Mouse (Mus musculus): ENCODE results near the gene Maml3. TPM values are rescaled to one million over a fixed set of nuclear protein-coding genes. Genes with fewer than 3 reads are reported as not detected.

Maml3 gene
- polyA plus RNA-seq, 1 experiment from 2014 or later, result 6.5 TPM

- WGBS, result 70% methylated on average over 9 of the region's 9 CpGs
- Histone ChIP-seq H3K36me3 (ENCODE audit: control insufficient read depth, insufficient read depth, low read length) (no peaks in the 10 kb centered on the region), H3K4me3 (ENCODE audit: low read depth, low read length) (no peak overlapping the region), H3K4me2 (ENCODE audit: low read length) (no peak overlapping the region), H3K4me1 (replicated peaks; ENCODE audit: control insufficient read depth, insufficient read depth, low read length) (peaks cover 16% of the 10 kb centered on the region), H3K27me3 (replicated peaks; ENCODE audit: control insufficient read depth, insufficient read depth, low read length) (no peaks in the 10 kb centered on the region), H3K9ac (ENCODE audit: low read length) (no peak overlapping the region), H3K9me3 (ENCODE audit: control insufficient read depth, low read length) (no peaks in the 10 kb centered on the region), H3K27ac (ENCODE audit: low read depth) (no peak overlapping the region)
- no peak for ATAC-seq (replicated peaks; ENCODE audit: low FRiP score, low TSS enrichment, low read depth)
- DNase-seq (ENCODE audit: low spot score), result no peak
Observed at GRCm38 (mm10) chr3:52011032-52011710, 93.7 kb downstream of the Maml3 start.

- Histone ChIP-seq H3K4me3 (ENCODE audit: low read depth, low read length) (no peak overlapping the region), H3K4me2 (ENCODE audit: low read length) (no peak overlapping the region), H3K9me3 (ENCODE audit: control insufficient read depth, low read length) (no peaks in the 10 kb centered on the region), H3K27ac (ENCODE audit: low read depth) (no peak overlapping the region), H3K36me3 (ENCODE audit: control insufficient read depth, insufficient read depth, low read length) (no peaks in the 10 kb centered on the region), H3K4me1 (replicated peaks; ENCODE audit: control insufficient read depth, insufficient read depth, low read length) (peaks cover 16% of the 10 kb centered on the region), H3K27me3 (replicated peaks; ENCODE audit: control insufficient read depth, insufficient read depth, low read length) (no peaks in the 10 kb centered on the region), H3K9ac (ENCODE audit: low read length) (no peak overlapping the region)
- WGBS, result 27% methylated on average over 6 of the region's 6 CpGs
- DNase-seq (ENCODE audit: low spot score) (no peak), ATAC-seq (replicated peaks; ENCODE audit: low FRiP score, low TSS enrichment, low read depth) (0 out of 2 replicates have a peak, but pooled peaks have one; percentile 28)
Observed at GRCm38 (mm10) chr3:52009321-52009720, 95.6 kb downstream of the Maml3 start.

- Histone ChIP-seq H3K36me3 (ENCODE audit: control insufficient read depth, insufficient read depth, low read length) (no peaks in the 10 kb centered on the region), H3K9me3 (ENCODE audit: control insufficient read depth, low read length) (no peaks in the 10 kb centered on the region), H3K27ac (ENCODE audit: low read depth) (peak overlapping the region; percentile 30), H3K4me3 (ENCODE audit: low read depth, low read length) (peak overlapping the region; percentile 36), H3K4me2 (ENCODE audit: low read length) (peak overlapping the region; percentile 61), H3K9ac (ENCODE audit: low read length) (peak overlapping the region; percentile 29; the same call in 1 of the 2 replicates), H3K27me3 (replicated peaks; ENCODE audit: control insufficient read depth, insufficient read depth, low read length) (no peaks in the 10 kb centered on the region), H3K4me1 (replicated peaks; ENCODE audit: control insufficient read depth, insufficient read depth, low read length) (peaks cover 16% of the 10 kb centered on the region)
- ATAC-seq (replicated peaks; ENCODE audit: low FRiP score, low TSS enrichment, low read depth) (peak; percentile 70), DNase-seq (ENCODE audit: low spot score) (peak; percentile 81)
- under 1% methylated on average over 18 of the region's 21 CpGs for WGBS
Observed at GRCm38 (mm10) chr3:52007602-52008252, 97.1 kb downstream of the Maml3 start.

- H3K4me3 ChIP-seq (ENCODE audit: low read depth, low read length), result no peak overlapping the region; the same call in 1 of the 2 replicates
- peaks cover 16% of the 10 kb centered on the region for H3K4me1 ChIP-seq (replicated peaks; ENCODE audit: control insufficient read depth, insufficient read depth, low read length)
- H3K9ac ChIP-seq (ENCODE audit: low read length), result no peak overlapping the region
- no peaks in the 10 kb centered on the region for H3K27me3 ChIP-seq (replicated peaks; ENCODE audit: control insufficient read depth, insufficient read depth, low read length)
- WGBS, result 45% methylated on average over 9 of the region's 9 CpGs
- H3K36me3 ChIP-seq (ENCODE audit: control insufficient read depth, insufficient read depth, low read length), result no peaks in the 10 kb centered on the region
- DNase-seq (ENCODE audit: low spot score) (no peak), ATAC-seq (replicated peaks; ENCODE audit: low FRiP score, low TSS enrichment, low read depth) (no peak)
- no peaks in the 10 kb centered on the region for H3K9me3 ChIP-seq (ENCODE audit: control insufficient read depth, low read length)
- H3K27ac ChIP-seq (ENCODE audit: low read depth), result peak overlapping the region; percentile 30; the same call in 1 of the 2 replicates
- H3K4me2 ChIP-seq (ENCODE audit: low read length), result peak overlapping the region; percentile 61
Observed at GRCm38 (mm10) chr3:52006721-52007330, 98.0 kb downstream of the Maml3 start.

GRCm38 (mm10) chr3:52003663-52004062, 101.2 kb downstream of the Maml3 start:
- Histone ChIP-seq H3K4me1 (replicated peaks; ENCODE audit: control insufficient read depth, insufficient read depth, low read length) (peaks cover 19% of the 10 kb centered on the region), H3K36me3 (ENCODE audit: control insufficient read depth, insufficient read depth, low read length) (no peaks in the 10 kb centered on the region), H3K27me3 (replicated peaks; ENCODE audit: control insufficient read depth, insufficient read depth, low read length) (no peaks in the 10 kb centered on the region), H3K27ac (ENCODE audit: low read depth) (no peak overlapping the region), H3K4me2 (ENCODE audit: low read length) (no peak overlapping the region), H3K9ac (ENCODE audit: low read length) (no peak overlapping the region), H3K4me3 (ENCODE audit: low read depth, low read length) (no peak overlapping the region), H3K9me3 (ENCODE audit: control insufficient read depth, low read length) (no peaks in the 10 kb centered on the region)
- ATAC-seq (replicated peaks; ENCODE audit: low FRiP score, low TSS enrichment, low read depth), result no peak
- WGBS, result 69% methylated on average over 6 of the region's 6 CpGs
- DNase-seq (ENCODE audit: low spot score), result no peak

GRCm38 (mm10) chr3:52001518-52001895, 103.4 kb downstream of the Maml3 start:
- H3K9ac ChIP-seq (ENCODE audit: low read length), result no peak overlapping the region
- H3K4me1 ChIP-seq (replicated peaks; ENCODE audit: control insufficient read depth, insufficient read depth, low read length), result peaks cover 6% of the 10 kb centered on the region
- H3K27me3 ChIP-seq (replicated peaks; ENCODE audit: control insufficient read depth, insufficient read depth, low read length), result no peaks in the 10 kb centered on the region
- ATAC-seq (replicated peaks; ENCODE audit: low FRiP score, low TSS enrichment, low read depth), result no peak
- H3K27ac ChIP-seq (ENCODE audit: low read depth), result no peak overlapping the region
- no peak for DNase-seq (ENCODE audit: low spot score)
- H3K4me2 ChIP-seq (ENCODE audit: low read length), result no peak overlapping the region
- H3K36me3 ChIP-seq (ENCODE audit: control insufficient read depth, insufficient read depth, low read length), result no peaks in the 10 kb centered on the region
- H3K9me3 ChIP-seq (ENCODE audit: control insufficient read depth, low read length), result no peaks in the 10 kb centered on the region
- H3K4me3 ChIP-seq (ENCODE audit: low read depth, low read length), result no peak overlapping the region
- 90% methylated on average over 9 of the region's 9 CpGs for WGBS

GRCm38 (mm10) chr3:52000871-52001517, 103.9 kb downstream of the Maml3 start:
- Histone ChIP-seq H3K4me3 (ENCODE audit: low read depth, low read length) (no peak overlapping the region), H3K36me3 (ENCODE audit: control insufficient read depth, insufficient read depth, low read length) (no peaks in the 10 kb centered on the region), H3K4me1 (replicated peaks; ENCODE audit: control insufficient read depth, insufficient read depth, low read length) (0 out of 2 replicates have a peak, but pooled peaks cover 2% of the 10 kb centered on the region), H3K27me3 (replicated peaks; ENCODE audit: control insufficient read depth, insufficient read depth, low read length) (no peaks in the 10 kb centered on the region), H3K27ac (ENCODE audit: low read depth) (no peak overlapping the region), H3K4me2 (ENCODE audit: low read length) (no peak overlapping the region), H3K9me3 (ENCODE audit: control insufficient read depth, low read length) (no peaks in the 10 kb centered on the region), H3K9ac (ENCODE audit: low read length) (no peak overlapping the region)
- WGBS, result 93% methylated on average over 10 of the region's 10 CpGs
- ATAC-seq (replicated peaks; ENCODE audit: low FRiP score, low TSS enrichment, low read depth), result no peak
- no peak for DNase-seq (ENCODE audit: low spot score)

GRCm38 (mm10) chr3:51999671-52000437, 105.0 kb downstream of the Maml3 start:
- no peaks in the 10 kb centered on the region for H3K9me3 ChIP-seq (ENCODE audit: control insufficient read depth, low read length)
- no peak overlapping the region for H3K4me2 ChIP-seq (ENCODE audit: low read length)
- H3K4me3 ChIP-seq (ENCODE audit: low read depth, low read length), result no peak overlapping the region
- no peaks in the 10 kb centered on the region for H3K36me3 ChIP-seq (ENCODE audit: control insufficient read depth, insufficient read depth, low read length)
- no peak for DNase-seq (ENCODE audit: low spot score)
- WGBS, result 84% methylated on average over 21 of the region's 21 CpGs
- no peak for ATAC-seq (replicated peaks; ENCODE audit: low FRiP score, low TSS enrichment, low read depth)
- no peaks in the 10 kb centered on the region for H3K27me3 ChIP-seq (replicated peaks; ENCODE audit: control insufficient read depth, insufficient read depth, low read length)
- H3K27ac ChIP-seq (ENCODE audit: low read depth), result no peak overlapping the region
- no peak overlapping the region for H3K9ac ChIP-seq (ENCODE audit: low read length)
- 0 out of 2 replicates have a peak, but pooled peaks cover 2% of the 10 kb centered on the region for H3K4me1 ChIP-seq (replicated peaks; ENCODE audit: control insufficient read depth, insufficient read depth, low read length)

Measured in intestine, embryonic 14.5 days (tissue).